Mouse (Mus musculus) kidney, embryonic 15.5 days (tissue): ENCODE measurements around the gene Itpr1. TPM values are rescaled to one million over a fixed set of nuclear protein-coding genes. Genes with fewer than 3 reads are reported as not detected.
A peak's percentile ranks its signal among the peaks of the same experiment; 100 is the strongest.

Experiments
- ATAC-seq: fragments of 200-750 bp; cut with Nextera tagmentation; replicated peaks from 2 replicates; pipeline ENCODE4 v1.8.0; 2017; ENCODE audit warnings: moderate TSS enrichment; ENCODE audit not compliant: low FRiP score
- H3K27ac ChIP-seq: fragments of 300-500 bp; sonication (generic); 2 replicates; pipeline ENCODE4 v1.5.1; 2015; ENCODE audit warnings: mild to moderate bottlenecking, inconsistent platforms
- H3K27me3 ChIP-seq: fragments of 300-500 bp; sonication (generic); 2 replicates; pipeline ENCODE4 v1.6.1; 2015; ENCODE audit warnings: inconsistent platforms
- H3K36me3 ChIP-seq: fragments of 300-500 bp; sonication (generic); 2 replicates; pipeline ENCODE4 v1.6.1; 2015; ENCODE audit warnings: inconsistent platforms
- H3K4me1 ChIP-seq: fragments of 300-500 bp; sonication (generic); 2 replicates; pipeline ENCODE4 v1.6.1; 2015; ENCODE audit warnings: inconsistent platforms
- H3K4me2 ChIP-seq: fragments of 300-500 bp; sonication (generic); 2 replicates; pipeline ENCODE4 v1.6.1; 2015; ENCODE audit warnings: moderate library complexity, mild to moderate bottlenecking, inconsistent platforms
- H3K4me3 ChIP-seq: fragments of 300-500 bp; sonication (generic); replicated peaks from 2 replicates; pipeline ENCODE4 v1.5.1; 2015; ENCODE audit warnings: mild to moderate bottlenecking, inconsistent platforms
- H3K9ac ChIP-seq: fragments of 300-500 bp; sonication (generic); 2 replicates; pipeline ENCODE4 v1.6.1; 2015; ENCODE audit warnings: mild to moderate bottlenecking, inconsistent platforms
- H3K9me3 ChIP-seq: fragments of 300-500 bp; sonication (generic); replicated peaks from 2 replicates; pipeline ENCODE4 v1.6.1; 2016; ENCODE audit warnings: inconsistent platforms
- WGBS: fragments of 180-500 bp; shearing (Covaris S2); methylation state at CpG from one replicate; pipeline ENCODE4 v1.1.7; 2015; ENCODE audit warnings: mixed read lengths; 5-methylcytosine and 5-hydroxymethylcytosine counted together
- polyA plus RNA-seq: library from polyadenylated mRNA; unstranded; fragments of >200 nt; fragmentation: Nextera tagmentation; extraction: Ambion mirVana; gene quantifications from 2 replicates; pipeline ENCODE4 v1.2.1, GENCODE M21; 2015

Itpr1 gene
- polyA plus RNA-seq, 1 experiment from 2014 or later: 19.4 TPM

DNA sequence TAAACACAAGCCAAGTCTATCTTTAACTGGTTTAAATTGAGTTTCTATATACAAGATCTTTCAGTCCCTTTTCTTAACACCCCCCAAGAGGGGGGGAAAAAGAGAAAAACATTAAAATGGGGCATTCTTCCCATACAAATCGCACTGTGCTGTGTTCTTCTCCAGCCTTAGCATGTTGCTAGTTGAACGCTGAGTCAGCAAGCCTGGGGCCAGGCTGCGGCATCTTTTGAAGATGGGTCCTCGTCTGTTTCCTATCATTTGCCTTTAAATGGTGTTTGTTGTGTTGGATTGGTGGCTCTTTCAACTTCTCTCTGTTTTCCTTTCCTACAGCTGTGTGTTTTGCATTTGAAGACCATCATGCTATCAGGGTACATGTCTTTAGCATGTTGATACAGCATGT is 203.0 kb downstream of the Itpr1 start:
- ATAC-seq: no peak
- Histone ChIP-seq H3K27ac (no peak overlapping the region), H3K4me2 (no peak overlapping the region), H3K27me3 (no peaks in the 10 kb centered on the region), H3K36me3 (peaks cover 69% of the 10 kb centered on the region), H3K4me3 (no peak overlapping the region), H3K9me3 (no peaks in the 10 kb centered on the region), H3K9ac (no peak overlapping the region), H3K4me1 (no peaks in the 10 kb centered on the region)
- 89% methylated on average over 4 of the region's 4 CpGs for WGBS

DNA sequence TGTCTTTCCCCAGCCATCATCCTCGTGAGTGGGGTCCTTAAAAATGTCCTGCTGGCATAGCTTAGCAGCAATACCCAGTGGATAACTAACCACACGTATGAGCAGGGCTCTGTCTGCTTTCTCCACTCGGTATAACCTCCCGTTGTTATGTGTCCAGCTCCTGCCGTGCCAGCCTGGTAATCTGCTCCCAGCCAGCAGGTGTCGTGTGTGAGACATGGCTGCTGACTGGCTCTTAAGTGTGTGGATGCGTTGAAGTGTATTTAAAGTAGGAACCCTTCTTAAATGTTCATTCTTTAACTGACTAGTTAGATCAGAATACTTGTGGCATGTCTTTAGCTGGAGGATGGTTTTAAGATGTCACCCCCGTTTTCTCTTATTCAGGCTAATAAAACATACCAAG is 204.6 kb downstream of the Itpr1 start:
- Histone ChIP-seq H3K4me2 (no peak overlapping the region), H3K27me3 (no peaks in the 10 kb centered on the region), H3K4me1 (no peaks in the 10 kb centered on the region), H3K9me3 (no peaks in the 10 kb centered on the region), H3K27ac (no peak overlapping the region), H3K4me3 (no peak overlapping the region), H3K36me3 (peaks cover 71% of the 10 kb centered on the region), H3K9ac (no peak overlapping the region)
- 51% methylated on average over 8 of the region's 8 CpGs for WGBS
- peak; percentile 82 for ATAC-seq

DNA sequence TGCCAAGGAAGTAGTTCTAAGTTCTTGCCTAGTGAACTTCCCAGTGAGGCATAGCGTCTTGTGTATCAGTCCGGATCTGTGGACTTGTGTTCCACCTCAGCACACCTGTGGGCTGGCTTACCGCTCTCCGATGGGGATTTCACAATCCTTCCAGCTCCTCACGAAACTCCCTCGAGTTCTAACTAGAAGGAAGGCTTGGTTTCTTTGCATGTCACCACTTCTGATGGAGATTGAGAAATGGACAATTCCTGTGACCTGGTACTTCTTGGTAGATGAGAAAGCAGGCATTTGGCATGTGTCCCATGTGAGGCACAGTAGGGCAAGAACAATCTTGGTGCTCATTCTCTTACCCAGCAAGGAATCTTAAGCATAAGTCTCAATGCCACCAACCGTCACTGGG is 205.3 kb downstream of the Itpr1 start:
- Histone ChIP-seq H3K9me3 (no peaks in the 10 kb centered on the region), H3K27ac (no peak overlapping the region), H3K4me3 (no peak overlapping the region), H3K4me2 (no peak overlapping the region), H3K9ac (no peak overlapping the region), H3K36me3 (peaks cover 70% of the 10 kb centered on the region), H3K4me1 (no peaks in the 10 kb centered on the region), H3K27me3 (no peaks in the 10 kb centered on the region)
- ATAC-seq: no peak
- 92% methylated on average over 7 of the region's 7 CpGs for WGBS

DNA sequence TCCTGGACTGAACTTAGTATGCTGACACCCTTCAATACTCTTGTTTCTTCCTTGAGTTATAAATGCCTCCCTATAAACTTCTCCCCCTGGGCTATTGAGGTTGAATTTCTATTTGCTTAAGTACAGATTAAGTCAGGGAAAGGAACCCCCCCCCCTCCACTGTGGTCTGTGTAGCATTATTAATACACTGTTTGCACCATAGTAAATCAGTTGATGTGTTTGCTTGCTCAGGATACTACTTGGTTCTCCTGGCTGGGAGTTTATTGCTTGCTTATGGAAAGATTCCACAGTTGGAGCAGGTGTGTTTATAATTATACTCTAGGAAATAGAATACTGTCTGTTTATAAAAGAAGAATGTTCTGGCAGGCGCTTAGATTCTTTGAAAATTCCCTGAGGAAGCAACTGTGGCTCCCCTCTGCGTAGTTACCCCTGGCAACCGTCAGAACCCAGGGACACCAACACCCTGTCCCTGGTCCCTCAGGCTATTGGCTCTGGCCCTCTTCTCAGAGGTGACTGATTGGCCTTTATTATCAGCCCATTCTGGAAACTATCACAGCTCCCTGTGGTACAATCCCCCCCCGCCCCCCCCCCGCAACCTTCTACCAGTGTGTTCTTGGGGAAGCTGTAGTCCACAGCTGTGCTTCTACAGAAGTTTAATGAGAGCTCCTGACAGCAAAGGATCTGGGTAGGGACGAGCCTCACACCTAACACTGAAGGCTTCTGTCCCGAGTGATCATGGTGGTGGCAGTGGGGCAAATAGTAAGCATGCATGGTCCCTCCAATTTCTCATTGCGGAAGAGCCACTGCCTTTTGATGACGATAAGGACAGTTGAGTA is 212.1 kb downstream of the Itpr1 start:
- Histone ChIP-seq H3K4me3 (no peak overlapping the region), H3K27me3 (no peaks in the 10 kb centered on the region), H3K36me3 (peaks cover 33% of the 10 kb centered on the region), H3K9ac (no peak overlapping the region), H3K4me1 (peaks cover 8% of the 10 kb centered on the region; the same call in 1 of the 2 replicates), H3K27ac (no peak overlapping the region), H3K4me2 (no peak overlapping the region), H3K9me3 (no peaks in the 10 kb centered on the region)
- ATAC-seq: no peak
- 81% methylated on average over 9 of the region's 9 CpGs for WGBS

DNA sequence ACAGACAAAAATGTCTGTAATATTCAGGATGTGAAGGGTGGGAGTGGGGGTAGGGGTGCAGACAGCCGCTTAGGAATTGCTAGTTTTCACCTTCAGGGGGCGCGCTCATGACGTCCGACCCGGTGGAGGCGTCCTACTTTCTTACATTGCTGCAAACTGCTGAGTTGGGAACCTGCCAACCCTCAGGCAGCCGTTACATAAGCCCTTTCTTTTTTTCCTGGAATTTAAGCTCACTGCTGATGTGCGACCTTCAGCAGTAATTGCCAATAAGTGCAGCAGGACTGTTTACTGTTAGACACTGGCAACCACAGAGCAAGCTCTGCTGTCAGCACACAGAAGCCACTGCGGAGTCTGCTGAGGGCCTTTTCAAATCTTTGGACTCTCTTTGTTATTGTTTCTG is 213.9 kb downstream of the Itpr1 start:
- H3K4me2 ChIP-seq: no peak overlapping the region
- WGBS: 20% methylated on average over 10 of the region's 10 CpGs
- peaks cover 15% of the 10 kb centered on the region; the same call in 1 of the 2 replicates for H3K36me3 ChIP-seq
- H3K4me3 ChIP-seq: no peak overlapping the region
- H3K9me3 ChIP-seq: no peaks in the 10 kb centered on the region
- peak overlapping the region; percentile 48; the same call in 1 of the 2 replicates for H3K27ac ChIP-seq
- peaks cover 8% of the 10 kb centered on the region; the same call in 1 of the 2 replicates for H3K4me1 ChIP-seq
- H3K9ac ChIP-seq: no peak overlapping the region
- H3K27me3 ChIP-seq: no peaks in the 10 kb centered on the region
- peak; percentile 88 for ATAC-seq

DNA sequence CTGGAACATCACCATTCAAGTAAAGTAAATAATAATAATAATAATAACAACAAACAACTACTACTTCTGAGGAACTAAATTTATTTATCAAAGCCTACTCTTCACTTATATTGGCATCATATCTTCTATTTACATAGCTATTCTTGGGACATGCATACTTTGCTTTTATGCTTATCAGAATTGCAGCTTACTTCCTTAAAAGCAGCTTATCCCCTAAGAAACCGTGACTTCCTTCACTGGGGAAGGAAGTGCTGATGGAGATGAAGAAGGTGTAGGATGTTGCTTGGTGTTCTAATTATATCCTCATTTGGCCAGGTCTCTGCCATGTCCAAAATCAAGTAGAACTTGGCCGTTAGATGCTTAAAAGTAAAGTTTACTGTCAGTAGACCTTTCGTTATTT is 215.5 kb downstream of the Itpr1 start:
- WGBS: 80% methylated on average over 3 of the region's 3 CpGs
- peaks cover 16% of the 10 kb centered on the region for H3K36me3 ChIP-seq

DNA sequence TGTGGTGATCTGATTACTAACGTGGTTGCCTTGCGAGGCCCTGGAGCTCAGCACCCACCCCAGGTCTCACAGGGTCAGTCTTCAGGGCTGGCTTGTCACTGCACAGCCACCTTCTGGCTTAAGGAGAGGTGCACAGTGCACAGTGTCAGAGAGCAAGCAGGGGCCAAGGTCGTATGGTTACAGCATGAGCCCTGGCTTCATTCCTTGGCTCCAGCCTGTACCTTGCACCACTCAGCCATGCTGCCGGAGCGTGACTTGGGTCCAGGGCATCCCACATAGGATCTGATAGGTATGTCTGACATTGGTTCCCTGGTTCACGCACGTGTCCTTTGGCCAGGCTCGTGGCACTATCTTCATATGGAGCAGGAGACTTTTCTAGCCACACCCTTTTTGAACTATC is 217.1 kb downstream of the Itpr1 start:
- Histone ChIP-seq H3K4me3 (no peak overlapping the region), H3K4me1 (peaks cover 13% of the 10 kb centered on the region; the same call in 1 of the 2 replicates), H3K9ac (no peak overlapping the region), H3K36me3 (peaks cover 11% of the 10 kb centered on the region), H3K27me3 (no peaks in the 10 kb centered on the region), H3K4me2 (no peak overlapping the region), H3K27ac (no peak overlapping the region), H3K9me3 (no peaks in the 10 kb centered on the region)
- 85% methylated on average over 8 of the region's 8 CpGs for WGBS
- ATAC-seq: peak; percentile 52; the same call in 1 of the 2 replicates

More for the DNA sequence above, 215.5 kb downstream of the Itpr1 start:
- Histone ChIP-seq H3K4me1 (peaks cover 8% of the 10 kb centered on the region; the same call in 1 of the 2 replicates), H3K27me3 (no peaks in the 10 kb centered on the region), H3K4me2 (no peak overlapping the region), H3K27ac (no peak overlapping the region), H3K4me3 (no peak overlapping the region), H3K9ac (no peak overlapping the region), H3K9me3 (no peaks in the 10 kb centered on the region)
- no peak for ATAC-seq

DNA sequence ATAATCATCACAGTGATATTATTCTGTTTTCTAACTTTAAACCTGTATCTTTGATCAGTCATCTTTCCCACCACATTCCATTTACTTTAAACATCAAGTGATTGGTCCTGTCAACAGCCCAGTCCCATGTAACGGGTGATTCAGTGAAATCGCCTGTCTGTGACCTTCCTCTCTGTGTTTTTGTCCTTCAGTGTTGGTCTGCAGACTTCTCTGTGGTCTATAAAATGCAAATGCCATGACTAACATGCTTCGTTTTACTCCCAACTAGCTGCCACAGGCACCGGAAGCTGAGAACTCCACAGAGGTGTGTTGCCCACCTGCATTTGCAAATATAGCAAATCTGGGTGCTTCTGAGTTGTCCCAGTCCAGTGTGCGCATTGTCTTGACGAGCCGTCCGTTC is 218.3 kb downstream of the Itpr1 start:
- H3K9me3 ChIP-seq: no peaks in the 10 kb centered on the region
- peaks cover 11% of the 10 kb centered on the region for H3K36me3 ChIP-seq
- H3K27me3 ChIP-seq: no peaks in the 10 kb centered on the region
- H3K4me1 ChIP-seq: peaks cover 21% of the 10 kb centered on the region
- H3K4me3 ChIP-seq: no peak overlapping the region
- no peak for ATAC-seq
- H3K27ac ChIP-seq: no peak overlapping the region
- no peak overlapping the region for H3K4me2 ChIP-seq
- no peak overlapping the region for H3K9ac ChIP-seq
- 80% methylated on average over 8 of the region's 8 CpGs for WGBS

DNA sequence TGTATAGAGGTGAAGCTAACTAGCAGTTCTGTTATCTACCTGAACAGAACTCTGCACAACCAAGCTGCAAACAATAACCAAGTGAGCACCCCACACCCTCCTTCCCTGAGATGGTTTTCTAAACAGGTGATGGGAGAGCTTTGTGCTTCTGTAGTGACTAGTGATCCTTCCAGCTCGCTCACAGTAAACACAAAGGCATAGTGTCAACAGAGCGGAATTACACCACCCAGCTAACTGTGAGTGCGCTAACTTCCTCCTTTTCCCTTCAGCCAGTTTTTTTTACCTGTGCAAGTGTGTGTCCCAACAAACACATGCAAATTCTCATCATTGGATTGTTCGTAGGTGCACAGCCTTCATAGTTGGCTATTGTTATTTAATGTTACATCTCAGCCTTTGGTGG is 219.9 kb downstream of the Itpr1 start:
- Histone ChIP-seq H3K4me2 (no peak overlapping the region), H3K4me1 (peaks cover 20% of the 10 kb centered on the region), H3K36me3 (peaks cover 11% of the 10 kb centered on the region), H3K4me3 (no peak overlapping the region), H3K27me3 (no peaks in the 10 kb centered on the region), H3K9ac (no peak overlapping the region), H3K9me3 (no peaks in the 10 kb centered on the region), H3K27ac (no peak overlapping the region)
- ATAC-seq: no peak
- 86% methylated on average over 4 of the region's 4 CpGs for WGBS

DNA sequence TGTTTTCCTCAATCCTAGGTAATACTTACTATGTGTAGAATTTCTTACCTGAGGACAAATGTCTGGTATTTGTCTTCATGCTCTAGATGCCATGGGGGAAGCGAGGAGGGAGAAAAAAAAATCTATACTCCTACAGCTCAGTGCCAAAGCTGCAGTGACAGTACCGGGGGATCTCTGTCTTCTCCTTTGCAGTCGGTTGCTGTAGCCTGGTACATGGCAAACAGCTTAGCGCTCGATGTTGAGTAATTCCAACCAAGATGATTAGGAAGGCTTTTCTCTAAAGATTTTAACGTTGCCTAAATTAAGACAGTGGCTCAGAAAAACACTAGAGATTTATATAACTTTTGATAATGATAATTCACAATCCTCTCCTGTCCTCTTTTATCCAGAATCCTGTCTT is 221.9 kb downstream of the Itpr1 start:
- peaks cover 19% of the 10 kb centered on the region for H3K36me3 ChIP-seq
- H3K4me1 ChIP-seq: peaks cover 20% of the 10 kb centered on the region
- H3K4me2 ChIP-seq: no peak overlapping the region
- no peaks in the 10 kb centered on the region for H3K27me3 ChIP-seq
- H3K9ac ChIP-seq: no peak overlapping the region
- no peak overlapping the region for H3K4me3 ChIP-seq
- H3K27ac ChIP-seq: no peak overlapping the region
- no peaks in the 10 kb centered on the region for H3K9me3 ChIP-seq
- no peak for ATAC-seq
- WGBS: 88% methylated on average over 6 of the region's 6 CpGs

DNA sequence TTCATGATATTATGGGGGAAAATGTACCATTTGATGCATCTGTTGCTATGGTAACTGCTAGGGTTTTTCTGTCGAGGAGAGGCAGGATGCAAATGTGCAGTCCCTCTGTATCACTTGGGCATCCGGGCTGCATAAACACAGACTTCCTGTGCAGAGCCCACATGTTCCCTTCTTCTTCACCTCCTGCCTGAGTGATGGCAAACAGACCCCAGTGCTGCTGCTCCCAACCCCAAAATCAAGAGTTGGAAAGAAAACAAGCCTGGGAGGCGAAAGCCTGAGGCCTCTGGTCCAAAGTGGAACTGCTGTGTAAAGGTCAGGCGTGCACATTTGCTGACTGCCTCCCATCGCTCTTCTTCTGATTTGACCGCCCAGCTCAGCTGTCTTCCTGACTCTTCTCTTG is 222.6 kb downstream of the Itpr1 start:
- no peak overlapping the region for H3K4me3 ChIP-seq
- H3K4me1 ChIP-seq: peaks cover 20% of the 10 kb centered on the region
- WGBS: 65% methylated on average over 6 of the region's 6 CpGs
- H3K9me3 ChIP-seq: no peaks in the 10 kb centered on the region
- H3K9ac ChIP-seq: no peak overlapping the region
- no peak overlapping the region for H3K27ac ChIP-seq
- H3K27me3 ChIP-seq: no peaks in the 10 kb centered on the region
- H3K4me2 ChIP-seq: no peak overlapping the region
- H3K36me3 ChIP-seq: peaks cover 22% of the 10 kb centered on the region
- no peak for ATAC-seq

DNA sequence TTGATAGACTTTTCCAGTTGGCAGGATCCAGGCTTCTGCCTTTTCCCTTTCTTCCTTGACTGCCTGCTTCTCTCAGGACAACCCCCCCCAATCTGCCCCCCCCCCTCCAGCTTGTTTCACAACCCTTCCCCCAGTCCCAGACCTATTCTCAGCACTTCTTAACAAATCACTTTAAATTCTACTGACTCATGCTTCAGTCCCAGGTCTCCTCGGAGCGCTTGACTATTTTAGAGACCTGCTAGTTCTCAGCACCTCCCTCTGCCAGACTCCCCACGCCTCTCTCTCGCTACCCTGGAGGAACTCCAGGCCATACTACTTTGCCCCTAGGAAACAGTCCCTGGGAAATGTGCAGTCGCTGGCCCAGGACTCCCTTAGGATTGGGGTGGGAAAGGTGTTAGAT is 223.7 kb downstream of the Itpr1 start:
- 36% methylated on average over 5 of the region's 5 CpGs for WGBS

More for the DNA sequence above, 223.7 kb downstream of the Itpr1 start:
- Histone ChIP-seq H3K9me3 (peaks cover 6% of the 10 kb centered on the region), H3K27me3 (no peaks in the 10 kb centered on the region), H3K4me2 (no peak overlapping the region), H3K27ac (no peak overlapping the region), H3K36me3 (peaks cover 34% of the 10 kb centered on the region), H3K4me3 (no peak overlapping the region), H3K4me1 (peaks cover 20% of the 10 kb centered on the region), H3K9ac (no peak overlapping the region)
- peak; percentile 56 for ATAC-seq
